Mouse (Mus musculus) common myeloid progenitor, adult 5-6 weeks (primary cell): ENCODE data around the gene Slc26a6. TPM values are rescaled to one million over a fixed set of nuclear protein-coding genes. Genes with fewer than 3 reads are reported as not detected.

Experiments
- ATAC-seq: replicated peaks from 2 replicates; pipeline ENCODE4 v1.8.0; 2016; ENCODE audit warnings: low read depth, mild to moderate bottlenecking, moderate TSS enrichment, inconsistent platforms; ENCODE audit not compliant: poor library complexity, severe bottlenecking
- total RNA-seq: library from RNA; stranded (forward); fragments of 200-1000, 187-1606 nt; gene quantifications from 2 replicates; pipeline ENCODE4 v1.2.3, GENCODE M21; 2017

Slc26a6 gene
- total RNA-seq, 1 experiment from 2014 or later: 1.3 TPM

- ATAC-seq: peak; percentile 89
Measured at GRCm38 (mm10) chr9:108832390-108833108, 20.5 kb upstream of the Slc26a6 start.

GRCm38 (mm10) chr9:108842989-108843388, 10.1 kb upstream of the Slc26a6 start:
- ATAC-seq: peak; percentile 73

- ATAC-seq: no peak
Measured at GRCm38 (mm10) chr9:108845390-108845789, 7.7 kb upstream of the Slc26a6 start.

GRCm38 (mm10) chr9:108847374-108847773, 5.7 kb upstream of the Slc26a6 start:
- no peak for ATAC-seq

- ATAC-seq: no peak
Measured at GRCm38 (mm10) chr9:108848419-108848818, 4.7 kb upstream of the Slc26a6 start.

GRCm38 (mm10) chr9:108853635-108854240, 655 bp downstream of the Slc26a6 start:
- ATAC-seq: peak; percentile 94

GRCm38 (mm10) chr9:108854241-108854696, 1.2 kb downstream of the Slc26a6 start:
- peak; percentile 88 for ATAC-seq

GRCm38 (mm10) chr9:108855335-108855734, 2.3 kb downstream of the Slc26a6 start:
- no peak for ATAC-seq

- no peak for ATAC-seq
Measured at GRCm38 (mm10) chr9:108858792-108859527, 5.9 kb downstream of the Slc26a6 start.

GRCm38 (mm10) chr9:108912308-108912707, 59.2 kb downstream of the Slc26a6 start:
- ATAC-seq: no peak

GRCm38 (mm10) chr9:108913161-108913560, 60.1 kb downstream of the Slc26a6 start:
- no peak for ATAC-seq

- no peak for ATAC-seq
Measured at GRCm38 (mm10) chr9:108913621-108914020, 60.5 kb downstream of the Slc26a6 start.

GRCm38 (mm10) chr9:108914491-108914890, 61.4 kb downstream of the Slc26a6 start, which contains the start of gene Tmem89:
TSS of gene Tmem89 (plus strand) at chr9:108914619.
- no peak for ATAC-seq

GRCm38 (mm10) chr9:108925897-108926296, 72.8 kb downstream of the Slc26a6 start:
- ATAC-seq: peak; percentile 22; the same call in 1 of the 2 replicates

- ATAC-seq: no peak
Measured at GRCm38 (mm10) chr9:108928424-108928823, 75.3 kb downstream of the Slc26a6 start.

GRCm38 (mm10) chr9:108935991-108936390, 82.9 kb downstream of the Slc26a6 start:
- 0 out of 2 replicates have a peak, but pooled peaks have one; percentile 8 for ATAC-seq

- peak; percentile 97 for ATAC-seq
Measured at GRCm38 (mm10) chr9:108936418-108937364, 83.6 kb downstream of the Slc26a6 start, which contains the start of gene Uqcrc1. TSS of gene Uqcrc1 (plus strand) at chr9:108936633.

GRCm38 (mm10) chr9:108945111-108945510, 92.0 kb downstream of the Slc26a6 start:
- no peak for ATAC-seq

- ATAC-seq: no peak
Measured at GRCm38 (mm10) chr9:108945608-108946007, 92.5 kb downstream of the Slc26a6 start.
